Comparison of ENCODE assay signal across 22 mouse cellular contexts in the genomic region with DNA sequence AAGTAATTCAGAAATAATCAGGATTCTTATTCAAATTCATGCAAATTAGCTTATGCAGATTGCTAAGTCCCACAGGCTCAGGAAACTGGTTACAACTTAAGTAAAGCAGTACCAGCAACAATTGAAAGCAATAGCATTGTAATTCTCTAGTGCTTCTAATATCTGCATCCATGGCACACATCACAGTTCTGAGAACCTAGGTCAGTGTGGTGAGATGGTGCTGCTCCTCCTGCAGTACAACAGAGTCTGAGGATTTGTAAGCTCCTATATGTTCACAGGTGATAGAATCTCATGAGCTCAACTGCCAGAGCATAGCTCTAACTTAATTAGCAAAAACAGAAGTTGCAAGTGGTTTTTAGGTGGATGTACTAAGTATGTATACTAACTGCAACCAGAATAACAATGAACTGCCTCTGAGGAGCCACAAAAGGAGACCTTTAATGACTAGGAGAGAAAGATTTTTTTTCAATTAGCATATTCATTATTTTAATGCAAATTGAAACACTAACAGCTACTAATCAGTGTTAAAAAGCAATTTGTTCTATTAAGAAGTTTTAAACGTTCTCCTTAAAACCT.
A peak's percentile ranks its signal among the peaks of the same experiment; 100 is the strongest.
DNase-seq lines count a peak whose midpoint lies in the region; ATAC-seq and TF ChIP-seq lines count a peak whose summit lies in the region.
"Had no signal": no experiment of that assay in that cellular context is flagged by ENCODE, and none has a peak within 500 bp of the region (broad histone marks: within the 10 kb centered on the region; RNA-seq: fewer than 3 reads in every experiment).

No protein-coding gene starts in this region.

- 0 out of 2 replicates have a peak, but pooled peaks cover 4% of the 10 kb centered on the region for H3K4me1 ChIP-seq in forebrain, embryonic 12.5 days
- H3K4me1 ChIP-seq in forebrain, embryonic 15.5 days = peaks cover 4% of the 10 kb centered on the region; the same call in 1 of the 2 replicates
- H3K4me1 ChIP-seq in midbrain, embryonic 11.5 days (ENCODE audit: control insufficient read depth, insufficient read depth, low read length) = no peaks in the 10 kb centered on the region
- no peaks in the 10 kb centered on the region for H3K4me1 ChIP-seq in midbrain, postnatal 0 days (ENCODE audit: insufficient read depth, low read length)
- no peaks in the 10 kb centered on the region for H3K4me1 ChIP-seq in hindbrain, embryonic 16.5 days (ENCODE audit: control insufficient read depth, insufficient read depth, low read depth, low read length)
- no peaks in the 10 kb centered on the region for H3K4me1 ChIP-seq in neural tube, embryonic 14.5 days (ENCODE audit: control insufficient read depth, insufficient read depth, low read length)
- H3K4me1 ChIP-seq in liver, postnatal 0 days (ENCODE audit: insufficient read depth) = no peaks in the 10 kb centered on the region
- H3K4me1 ChIP-seq: embryonic facial prominence, embryonic 10.5 days; heart, embryonic 12.5 days; limb, embryonic 10.5 days had no signal

- peak; percentile 49 for ATAC-seq in forebrain, embryonic 12.5 days (ENCODE audit: low FRiP score)
- ATAC-seq in forebrain, embryonic 15.5 days (replicated peaks) = no peak
- ATAC-seq in midbrain, embryonic 11.5 days (ENCODE audit: low FRiP score) = no peak
- ATAC-seq in midbrain, postnatal 0 days (ENCODE audit: low FRiP score) = no peak; the same call in 1 of the 2 replicates
- ATAC-seq in hindbrain, embryonic 16.5 days = peak; percentile 87
- ATAC-seq in neural tube, embryonic 14.5 days (ENCODE audit: low read depth) = peak; percentile 76; the same call in 1 of the 2 replicates
- ATAC-seq in liver, postnatal 0 days = no peak
- ATAC-seq: lung, postnatal 0 days had no signal

- H3K9me3 ChIP-seq in forebrain, embryonic 12.5 days = no peaks in the 10 kb centered on the region
- no peaks in the 10 kb centered on the region for H3K9me3 ChIP-seq in forebrain, embryonic 15.5 days
- H3K9me3 ChIP-seq in midbrain, embryonic 11.5 days (ENCODE audit: control insufficient read depth, low read length) = no peaks in the 10 kb centered on the region
- H3K9me3 ChIP-seq in midbrain, postnatal 0 days (ENCODE audit: low read length) = no peaks in the 10 kb centered on the region
- no peaks in the 10 kb centered on the region for H3K9me3 ChIP-seq in hindbrain, embryonic 16.5 days (ENCODE audit: control insufficient read depth, low read length)
- H3K9me3 ChIP-seq in neural tube, embryonic 14.5 days (ENCODE audit: control insufficient read depth, low read length) = no peaks in the 10 kb centered on the region
- H3K9me3 ChIP-seq in liver, postnatal 0 days (ENCODE audit: low read length) = no peaks in the 10 kb centered on the region
- H3K9me3 ChIP-seq: embryonic facial prominence, embryonic 10.5 days; limb, embryonic 10.5 days had no signal

- H3K27ac ChIP-seq in forebrain, embryonic 12.5 days = no peak overlapping the region
- H3K27ac ChIP-seq in forebrain, embryonic 15.5 days (replicated peaks) = no peak overlapping the region
- no peak overlapping the region for H3K27ac ChIP-seq in midbrain, embryonic 11.5 days (ENCODE audit: low read depth, low read length)
- H3K27ac ChIP-seq in midbrain, postnatal 0 days (ENCODE audit: low read depth, low read length) = no peak overlapping the region
- no peak overlapping the region for H3K27ac ChIP-seq in hindbrain, embryonic 16.5 days (ENCODE audit: low read depth, low read length)
- no peak overlapping the region for H3K27ac ChIP-seq in neural tube, embryonic 14.5 days (ENCODE audit: low read depth, low read length)
- H3K27ac ChIP-seq in liver, postnatal 0 days (ENCODE audit: low read depth) = no peak overlapping the region
- H3K27ac ChIP-seq: embryonic facial prominence, embryonic 10.5 days; limb, embryonic 10.5 days; macrophage had no signal

- no peak for TF ChIP-seq EP300 in liver, postnatal 0 days (IDR thresholded peaks at IDR 0.05; ENCODE audit: low read depth)

- H3K27me3 ChIP-seq in forebrain, embryonic 12.5 days = no peaks in the 10 kb centered on the region
- H3K27me3 ChIP-seq in forebrain, embryonic 15.5 days = no peaks in the 10 kb centered on the region
- H3K27me3 ChIP-seq in midbrain, embryonic 11.5 days (ENCODE audit: control insufficient read depth, insufficient read depth, low read length) = no peaks in the 10 kb centered on the region
- H3K27me3 ChIP-seq in midbrain, postnatal 0 days (ENCODE audit: insufficient read depth, low read length) = no peaks in the 10 kb centered on the region
- no peaks in the 10 kb centered on the region for H3K27me3 ChIP-seq in hindbrain, embryonic 16.5 days (replicated peaks; ENCODE audit: control insufficient read depth, insufficient read depth, low read length)
- H3K27me3 ChIP-seq in neural tube, embryonic 14.5 days (ENCODE audit: control insufficient read depth, insufficient read depth, low read length) = no peaks in the 10 kb centered on the region
- no peaks in the 10 kb centered on the region for H3K27me3 ChIP-seq in liver, postnatal 0 days (ENCODE audit: insufficient read depth, low read length)
- H3K27me3 ChIP-seq: heart, embryonic 12.5 days had no signal

- 10% methylated on average over 1 of the region's 1 CpGs for WGBS in forebrain, embryonic 12.5 days
- WGBS in forebrain, embryonic 15.5 days = 11% methylated on average over 1 of the region's 1 CpGs
- WGBS in midbrain, embryonic 11.5 days = 44% methylated on average over 1 of the region's 1 CpGs
- WGBS in midbrain, postnatal 0 days = 33% methylated on average over 1 of the region's 1 CpGs
- 27% methylated on average over 1 of the region's 1 CpGs for WGBS in hindbrain, embryonic 16.5 days
- WGBS in neural tube, embryonic 14.5 days = 38% methylated on average over 1 of the region's 1 CpGs
- 46% methylated on average over 1 of the region's 1 CpGs for WGBS in liver, postnatal 0 days (ENCODE audit: insufficient replicate concordance)

- no peak for TF ChIP-seq CTCF in midbrain, postnatal 0 days (IDR thresholded peaks at IDR 0.05)
- no peak for TF ChIP-seq CTCF in liver, postnatal 0 days (IDR thresholded peaks at IDR 0.05; ENCODE audit: low read depth)

- peak; percentile 28 for DNase-seq in midbrain, embryonic 11.5 days (ENCODE audit: low spot score, missing footprints)
- DNase-seq in midbrain, postnatal 0 days (ENCODE audit: low spot score) = no peak
- DNase-seq in liver, postnatal 0 days = no peak
- DNase-seq in adrenal gland, postnatal 10 days = no peak
- DNase-seq: cerebellum, adult 11-12 months; cerebellum, postnatal 10 days; gastrocnemius, postnatal 25 days; heart, adult 18-20 months; heart, postnatal 10 days; kidney, adult 11 months; liver; right cerebral cortex, postnatal 25 days; spleen, adult 18-20 months had no signal

- H3K9ac ChIP-seq in forebrain, embryonic 12.5 days = no peak overlapping the region
- no peak overlapping the region for H3K9ac ChIP-seq in forebrain, embryonic 15.5 days (replicated peaks)
- no peak overlapping the region for H3K9ac ChIP-seq in midbrain, embryonic 11.5 days (ENCODE audit: low read length)
- no peak overlapping the region for H3K9ac ChIP-seq in midbrain, postnatal 0 days (replicated peaks; ENCODE audit: low read length, poor library complexity, severe bottlenecking)
- no peak overlapping the region for H3K9ac ChIP-seq in hindbrain, embryonic 16.5 days (ENCODE audit: low read depth, low read length)
- no peak overlapping the region for H3K9ac ChIP-seq in neural tube, embryonic 14.5 days (replicated peaks; ENCODE audit: low read depth, low read length)
- no peak overlapping the region for H3K9ac ChIP-seq in liver, postnatal 0 days (replicated peaks)
- H3K9ac ChIP-seq: heart, embryonic 12.5 days had no signal

- no peak overlapping the region for H3K4me2 ChIP-seq in forebrain, embryonic 12.5 days
- no peak overlapping the region for H3K4me2 ChIP-seq in forebrain, embryonic 15.5 days (replicated peaks)
- no peak overlapping the region for H3K4me2 ChIP-seq in midbrain, embryonic 11.5 days
- H3K4me2 ChIP-seq in midbrain, postnatal 0 days (ENCODE audit: low read depth, low read length, poor library complexity, severe bottlenecking) = no peak overlapping the region
- no peak overlapping the region for H3K4me2 ChIP-seq in hindbrain, embryonic 16.5 days (ENCODE audit: low read length)
- H3K4me2 ChIP-seq in neural tube, embryonic 14.5 days (ENCODE audit: low read depth, low read length) = no peak overlapping the region
- H3K4me2 ChIP-seq in liver, postnatal 0 days (ENCODE audit: low read depth, low read length) = no peak overlapping the region
- H3K4me2 ChIP-seq: heart, embryonic 12.5 days had no signal

- no peaks in the 10 kb centered on the region for H3K36me3 ChIP-seq in forebrain, embryonic 12.5 days (replicated peaks)
- H3K36me3 ChIP-seq in forebrain, embryonic 15.5 days = no peaks in the 10 kb centered on the region
- no peaks in the 10 kb centered on the region for H3K36me3 ChIP-seq in midbrain, embryonic 11.5 days (ENCODE audit: control insufficient read depth, insufficient read depth, low read length)
- no peaks in the 10 kb centered on the region for H3K36me3 ChIP-seq in midbrain, postnatal 0 days (ENCODE audit: insufficient read depth, low read length)
- H3K36me3 ChIP-seq in hindbrain, embryonic 16.5 days (ENCODE audit: control insufficient read depth, insufficient read depth, low read length) = no peaks in the 10 kb centered on the region
- H3K36me3 ChIP-seq in neural tube, embryonic 14.5 days (ENCODE audit: control insufficient read depth, insufficient read depth, low read length) = no peaks in the 10 kb centered on the region
- no peaks in the 10 kb centered on the region for H3K36me3 ChIP-seq in liver, postnatal 0 days (replicated peaks; ENCODE audit: insufficient read depth, low read length)
- H3K36me3 ChIP-seq: embryonic facial prominence, embryonic 10.5 days; heart, embryonic 12.5 days; limb, embryonic 10.5 days had no signal

- no peak overlapping the region for H3K4me3 ChIP-seq in forebrain, embryonic 12.5 days (replicated peaks)
- H3K4me3 ChIP-seq in forebrain, embryonic 15.5 days = no peak overlapping the region
- H3K4me3 ChIP-seq in midbrain, embryonic 11.5 days (ENCODE audit: low read depth, low read length) = no peak overlapping the region
- H3K4me3 ChIP-seq in midbrain, postnatal 0 days (ENCODE audit: low read depth, low read length) = no peak overlapping the region
- no peak overlapping the region for H3K4me3 ChIP-seq in hindbrain, embryonic 16.5 days (ENCODE audit: low read length)
- H3K4me3 ChIP-seq in neural tube, embryonic 14.5 days (ENCODE audit: low read depth, low read length) = no peak overlapping the region
- H3K4me3 ChIP-seq in liver, postnatal 0 days (ENCODE audit: low read depth, low read length) = no peak overlapping the region
- H3K4me3 ChIP-seq: embryonic facial prominence, embryonic 10.5 days; heart, embryonic 12.5 days; limb, embryonic 10.5 days had no signal

Comparison
In these comparisons a context has a peak if more than half of its experiments do, and no peak if none do; other contexts are left out.
1. ATAC-seq: peak in forebrain, embryonic 12.5 days (single experiment), hindbrain, embryonic 16.5 days (single experiment) and neural tube, embryonic 14.5 days (single experiment); none in forebrain, embryonic 15.5 days (single experiment), midbrain, embryonic 11.5 days (single experiment), midbrain, postnatal 0 days (single experiment) and liver, postnatal 0 days (single experiment).